Mouse (Mus musculus) liver, postnatal 0 days (tissue): ENCODE measurements at regions not wholly inside any gene's neighbourhood (a gene's known extent, or its start where the extent isn't known, plus 50 kb on each side); places are given as distances from the start of the nearest gene placed in this dataset.

Experiments
- ATAC-seq: fragments of 200-750 bp; cut with Nextera tagmentation; 2 replicates; pipeline ENCODE4 v1.8.0; 2017; ENCODE audit warnings: mild to moderate bottlenecking, moderate library complexity
- DNase-seq: peaks from one replicate; pipeline ENCODE4 v3.0.0-alpha.2; 2016
- H3K27ac ChIP-seq: fragments of 300-500 bp; sonication (generic); 2 replicates; pipeline ENCODE4 v1.5.1; 2014; ENCODE audit warnings: antibody characterized with exemption, moderate library complexity, mild to moderate bottlenecking, low read depth
- H3K27me3 ChIP-seq: fragments of 300-500 bp; sonication (generic); 2 replicates; pipeline ENCODE4 v1.6.1; 2014; ENCODE audit warnings: low read length, control low read depth, mixed read lengths; ENCODE audit not compliant: insufficient read depth
- H3K36me3 ChIP-seq: fragments of 300-500 bp; sonication (generic); replicated peaks from 2 replicates; pipeline ENCODE4 v1.6.1; 2014; ENCODE audit warnings: mild to moderate bottlenecking, control low read depth, low read length, moderate library complexity, mixed read lengths; ENCODE audit not compliant: insufficient read depth
- H3K4me1 ChIP-seq: fragments of 300-500 bp; sonication (generic); 2 replicates; pipeline ENCODE4 v1.6.1; 2014; ENCODE audit warnings: antibody characterized with exemption, mild to moderate bottlenecking, control low read depth; ENCODE audit not compliant: insufficient read depth
- H3K4me2 ChIP-seq: fragments of 300-500 bp; sonication (generic); 2 replicates; pipeline ENCODE4 v1.6.1; 2014; ENCODE audit warnings: low read depth, mild to moderate bottlenecking, low read length, moderate library complexity, mixed read lengths
- H3K4me3 ChIP-seq: fragments of 300-500 bp; sonication (generic); 2 replicates; pipeline ENCODE4 v1.5.1; 2014; ENCODE audit warnings: low read depth, low read length
- H3K9ac ChIP-seq: fragments of 300-500 bp; sonication (generic); replicated peaks from 2 replicates; pipeline ENCODE4 v1.6.1; 2014; ENCODE audit warnings: mild to moderate bottlenecking, moderate library complexity
- H3K9me3 ChIP-seq: fragments of 300-500 bp; sonication (generic); 2 replicates; pipeline ENCODE4 v1.6.1; 2016; ENCODE audit warnings: mild to moderate bottlenecking, control low read depth, low read length, mixed read lengths
- CTCF ChIP-seq: sonication (generic); IDR thresholded peaks from 2 replicates; pipeline ENCODE4 v1.5.1; 2016; ENCODE audit warnings: antibody characterized with exemption, low read depth
- EP300 ChIP-seq: IDR thresholded peaks from 2 replicates; pipeline ENCODE4 v1.6.1; 2016; ENCODE audit warnings: antibody characterized with exemption, low read depth, mild to moderate bottlenecking
- WGBS: fragments of 180-500 bp; shearing (Covaris S2); extraction: QIAGEN DNeasy Blood & Tissue Kit; methylation state at CpG from one replicate; pipeline ENCODE4 v1.1.7; 2014; ENCODE audit not compliant: insufficient replicate concordance; 5-methylcytosine and 5-hydroxymethylcytosine counted together

GRCm38 (mm10) chr17:49281344-49281743 lies 146.8 kb upstream of the Mocs1 start:
- no peak overlapping the region for H3K4me3 ChIP-seq
- no peaks in the 10 kb centered on the region for H3K36me3 ChIP-seq
- H3K4me2 ChIP-seq, result no peak overlapping the region
- ATAC-seq, result no peak
- H3K4me1 ChIP-seq, result no peaks in the 10 kb centered on the region
- peaks cover 3% of the 10 kb centered on the region; the same call in 1 of the 2 replicates for H3K9me3 ChIP-seq
- WGBS, result 82% methylated on average over 13 of the region's 13 CpGs
- H3K27me3 ChIP-seq, result no peaks in the 10 kb centered on the region
- TF ChIP-seq CTCF (no peak), EP300 (no peak)
- DNase-seq, result no peak
- H3K9ac ChIP-seq, result no peak overlapping the region
- H3K27ac ChIP-seq, result no peak overlapping the region

GRCm38 (mm10) chr17:49282498-49282897 lies 145.7 kb upstream of the Mocs1 start:
- Histone ChIP-seq H3K4me3 (no peak overlapping the region), H3K4me1 (no peaks in the 10 kb centered on the region), H3K27ac (no peak overlapping the region), H3K9ac (no peak overlapping the region), H3K27me3 (no peaks in the 10 kb centered on the region), H3K36me3 (no peaks in the 10 kb centered on the region), H3K4me2 (no peak overlapping the region), H3K9me3 (peaks cover 3% of the 10 kb centered on the region; the same call in 1 of the 2 replicates)
- 76% methylated on average over 10 of the region's 10 CpGs for WGBS
- no peak for ATAC-seq
- TF ChIP-seq EP300, result no peak
- peak; percentile 68 for TF ChIP-seq CTCF
- DNase-seq, result no peak

- 85% methylated on average over 5 of the region's 5 CpGs for WGBS
- no peak for ATAC-seq
These were observed 144.7 kb upstream of the Mocs1 start for GRCm38 (mm10) chr17:49283491-49283890.

GRCm38 (mm10) chr17:49291636-49292035 lies 136.5 kb upstream of the Mocs1 start:
- H3K9ac ChIP-seq, result no peak overlapping the region
- ATAC-seq, result no peak

More at GRCm38 (mm10) chr17:49283491-49283890, 144.7 kb upstream of the Mocs1 start:
- no peaks in the 10 kb centered on the region for H3K36me3 ChIP-seq
- H3K9me3 ChIP-seq, result peaks cover 3% of the 10 kb centered on the region; the same call in 1 of the 2 replicates
- H3K4me3 ChIP-seq, result no peak overlapping the region
- H3K4me1 ChIP-seq, result no peaks in the 10 kb centered on the region
- no peak overlapping the region for H3K9ac ChIP-seq
- no peak for DNase-seq
- no peak overlapping the region for H3K27ac ChIP-seq
- H3K27me3 ChIP-seq, result no peaks in the 10 kb centered on the region
- TF ChIP-seq EP300 (no peak), CTCF (no peak)
- H3K4me2 ChIP-seq, result no peak overlapping the region

GRCm38 (mm10) chr17:49304461-49304860 lies 123.7 kb upstream of the Mocs1 start:
- DNase-seq (no peak), ATAC-seq (no peak)
- no peak overlapping the region for H3K4me3 ChIP-seq
- H3K36me3 ChIP-seq, result no peaks in the 10 kb centered on the region
- H3K4me2 ChIP-seq, result no peak overlapping the region
- no peaks in the 10 kb centered on the region; the same call in 1 of the 2 replicates for H3K4me1 ChIP-seq
- 74% methylated on average over 3 of the region's 3 CpGs for WGBS
- no peaks in the 10 kb centered on the region for H3K27me3 ChIP-seq
- peak overlapping the region; percentile 85 for H3K27ac ChIP-seq
- 0 out of 2 replicates have a peak, but pooled peaks cover 2% of the 10 kb centered on the region for H3K9me3 ChIP-seq
- no peak for TF ChIP-seq CTCF
- no peak for TF ChIP-seq EP300
- H3K9ac ChIP-seq, result no peak overlapping the region

More at GRCm38 (mm10) chr17:49291636-49292035, 136.5 kb upstream of the Mocs1 start:
- Histone ChIP-seq H3K4me3 (no peak overlapping the region), H3K9me3 (no peaks in the 10 kb centered on the region), H3K36me3 (no peaks in the 10 kb centered on the region), H3K27me3 (no peaks in the 10 kb centered on the region), H3K4me1 (no peaks in the 10 kb centered on the region), H3K27ac (no peak overlapping the region), H3K4me2 (no peak overlapping the region)
- 73% methylated on average over 3 of the region's 3 CpGs for WGBS
- DNase-seq, result no peak
- TF ChIP-seq CTCF (no peak), EP300 (no peak)

GRCm38 (mm10) chr17:49305116-49305515 lies 123.0 kb upstream of the Mocs1 start:
- TF ChIP-seq EP300, result peak; percentile 76
- TF ChIP-seq CTCF, result no peak
- WGBS, result 61% methylated on average over 6 of the region's 6 CpGs
- Histone ChIP-seq H3K27ac (peak overlapping the region; percentile 91), H3K9ac (no peak overlapping the region), H3K9me3 (0 out of 2 replicates have a peak, but pooled peaks cover 2% of the 10 kb centered on the region), H3K27me3 (no peaks in the 10 kb centered on the region), H3K4me1 (no peaks in the 10 kb centered on the region; the same call in 1 of the 2 replicates), H3K4me3 (no peak overlapping the region), H3K4me2 (no peak overlapping the region), H3K36me3 (no peaks in the 10 kb centered on the region)
- peak; percentile 73 for DNase-seq
- peak; percentile 99 for ATAC-seq
